Mouse (Mus musculus) forelimb bud, embryonic 11.5 days (tissue): ENCODE results near the gene Eps15.

Experiments used
- DNase-seq: peaks from one replicate; pipeline ENCODE4 v3.0.0-alpha.2; 2012; ENCODE audit warnings: low read depth, low spot score

The Eps15 gene

GRCm38 (mm10) chr4:109432668-109433375 is 152.8 kb downstream of the Eps15 start:
- no peak for DNase-seq

- DNase-seq = no peak
Measured at GRCm38 (mm10) chr4:109433641-109434040, 153.6 kb downstream of the Eps15 start.

- DNase-seq = no peak
Measured at GRCm38 (mm10) chr4:109434256-109434655, 154.2 kb downstream of the Eps15 start.
